Mouse (Mus musculus): Measurements from ENCODE around the gene Gja1.

Gja1 gene

GRCm38 (mm10) chr10:56415894-56416570, 38.9 kb downstream of the Gja1 start:
- DNase-seq: no peak

GRCm38 (mm10) chr10:56422518-56422917, 45.4 kb downstream of the Gja1 start:
- DNase-seq: no peak

GRCm38 (mm10) chr10:56425016-56425798, 48.1 kb downstream of the Gja1 start:
- no peak for DNase-seq

GRCm38 (mm10) chr10:56426369-56426768, 49.2 kb downstream of the Gja1 start:
- DNase-seq: no peak

GRCm38 (mm10) chr10:56427382-56427781, 50.3 kb downstream of the Gja1 start:
- DNase-seq: no peak

- no peak for DNase-seq
Measured at GRCm38 (mm10) chr10:56427827-56428226, 50.7 kb downstream of the Gja1 start.

GRCm38 (mm10) chr10:56429011-56429410, 51.9 kb downstream of the Gja1 start:
- DNase-seq: no peak

- DNase-seq: no peak
Measured at GRCm38 (mm10) chr10:56431600-56432389, 54.7 kb downstream of the Gja1 start.

GRCm38 (mm10) chr10:56432390-56432709, 55.2 kb downstream of the Gja1 start:
- DNase-seq: no peak

GRCm38 (mm10) chr10:56437290-56437689, 60.2 kb downstream of the Gja1 start:
- no peak for DNase-seq

- DNase-seq: no peak
Measured at GRCm38 (mm10) chr10:56439638-56440037, 62.5 kb downstream of the Gja1 start.

- no peak for DNase-seq
Measured at GRCm38 (mm10) chr10:56444457-56444856, 67.3 kb downstream of the Gja1 start.

GRCm38 (mm10) chr10:56449030-56449429, 71.9 kb downstream of the Gja1 start:
- DNase-seq: no peak

All from thymus, postnatal 4 days (tissue).